Mouse (Mus musculus): ENCODE measurements around the gene Trappc3l.
A peak's percentile ranks its signal among the peaks of the same experiment; 100 is the strongest.
"Not testable (repeated sequence)": the region's sequence is repeated elsewhere in the genome, so short reads cannot be mapped to it uniquely, and the experiment has no call there.

The Trappc3l gene

DNA sequence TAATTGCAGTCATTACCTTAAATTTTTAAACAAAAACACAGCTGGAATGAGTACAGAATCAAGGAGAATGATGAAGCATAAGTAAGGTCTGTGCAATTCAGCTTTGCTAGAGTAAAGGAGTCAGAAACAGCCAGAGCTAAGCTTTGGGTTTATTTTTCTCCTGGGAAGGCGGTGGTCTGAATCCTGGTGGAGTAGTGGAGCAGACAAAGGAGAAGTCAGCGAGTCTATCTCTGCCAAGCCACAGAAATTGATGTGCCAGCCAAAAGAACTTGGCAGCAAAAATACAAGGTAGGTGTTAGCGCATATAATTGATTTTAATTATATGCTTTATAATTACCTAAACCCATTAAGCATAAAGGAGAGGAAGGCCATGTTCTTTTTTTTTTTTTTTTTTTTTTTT is at the start of gene Trappc3l:
Gene Trappc3l, plus strand, starts transcription at position 197 of the 400 bp plus-strand sequence.
- DNase-seq (ENCODE audit: low read depth, low spot score): no peak

DNA sequence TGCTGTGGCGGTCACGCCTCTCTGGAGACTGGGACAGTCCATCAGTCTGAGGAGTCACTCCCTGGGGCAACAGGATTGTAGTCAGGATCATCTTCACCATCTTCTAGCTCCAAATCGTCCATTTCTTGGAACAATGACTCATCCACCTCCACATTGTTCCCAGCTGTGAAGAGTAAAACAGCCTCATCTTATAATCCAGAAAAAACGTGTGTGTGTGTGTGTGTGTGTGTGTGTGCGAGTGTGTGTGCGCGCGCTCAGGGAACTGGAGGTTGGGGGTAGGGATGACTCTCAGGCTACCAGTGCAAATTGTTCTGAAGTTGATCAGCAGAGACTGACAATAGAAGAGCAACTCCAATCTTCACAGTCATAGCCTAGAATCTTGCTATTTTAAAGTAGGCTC is 40.7 kb upstream of the Trappc3l start:
- not testable (repeated sequence) for DNase-seq (ENCODE audit: low read depth, low spot score)

DNA sequence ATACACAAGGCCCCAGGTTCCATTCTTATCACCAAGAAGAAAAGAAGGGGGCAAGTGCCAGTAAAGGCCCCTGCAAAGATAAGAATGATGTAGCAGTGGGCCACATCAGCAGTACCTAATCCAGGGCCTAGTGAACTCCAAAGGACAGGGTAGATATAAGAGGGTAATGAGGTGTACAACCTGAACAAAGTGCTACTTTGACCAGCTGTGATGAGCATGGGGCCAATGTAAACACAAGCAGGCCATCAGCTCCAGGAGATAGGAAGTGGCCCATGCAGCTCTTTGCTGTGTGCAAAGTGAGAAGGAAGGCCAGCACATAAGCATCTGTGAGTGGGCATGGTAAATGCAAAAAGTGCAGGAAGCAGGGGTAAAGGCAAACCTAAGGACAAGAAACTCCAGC is 39.0 kb upstream of the Trappc3l start:
- DNase-seq (ENCODE audit: low read depth, low spot score): no peak

DNA sequence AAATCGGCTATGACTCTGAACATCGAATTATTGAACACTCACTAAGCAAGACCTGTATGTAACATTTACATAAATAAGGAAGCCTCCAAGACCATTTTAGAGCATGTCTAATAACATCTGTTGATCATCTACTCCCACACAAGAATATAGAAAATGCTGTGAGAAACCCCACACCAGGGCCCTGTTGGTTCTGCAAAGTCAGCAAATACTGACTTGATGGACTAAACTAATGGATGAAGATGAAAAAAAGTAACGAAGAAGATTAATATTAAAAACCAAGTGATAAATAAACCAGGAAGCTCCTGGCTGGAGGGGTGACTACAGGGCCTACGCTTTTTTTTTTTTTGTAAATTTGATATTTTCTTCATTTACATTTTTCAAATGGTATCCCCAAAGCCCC is 24.8 kb upstream of the Trappc3l start:
- DNase-seq (ENCODE audit: low read depth, low spot score): no peak

DNA sequence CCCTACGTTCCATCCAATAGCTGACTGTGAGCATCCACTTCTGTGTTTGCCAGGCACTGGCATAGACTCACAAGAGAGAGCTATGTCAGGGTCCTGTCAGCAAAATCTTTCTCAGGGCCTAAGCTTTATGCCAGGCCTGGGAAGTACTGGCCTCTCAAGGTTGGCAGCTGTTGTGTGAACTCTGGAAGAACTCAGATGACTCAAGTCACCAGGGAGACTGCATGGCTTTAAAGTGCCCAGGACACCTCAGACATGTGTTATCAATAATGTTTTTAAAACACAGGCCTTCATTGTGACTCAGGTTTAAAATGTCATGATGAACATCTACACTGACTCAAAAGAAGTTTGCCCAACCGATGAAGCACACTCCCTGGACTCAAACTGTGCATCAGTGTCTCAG is 24.2 kb upstream of the Trappc3l start:
- DNase-seq (ENCODE audit: low read depth, low spot score): no peak

DNA sequence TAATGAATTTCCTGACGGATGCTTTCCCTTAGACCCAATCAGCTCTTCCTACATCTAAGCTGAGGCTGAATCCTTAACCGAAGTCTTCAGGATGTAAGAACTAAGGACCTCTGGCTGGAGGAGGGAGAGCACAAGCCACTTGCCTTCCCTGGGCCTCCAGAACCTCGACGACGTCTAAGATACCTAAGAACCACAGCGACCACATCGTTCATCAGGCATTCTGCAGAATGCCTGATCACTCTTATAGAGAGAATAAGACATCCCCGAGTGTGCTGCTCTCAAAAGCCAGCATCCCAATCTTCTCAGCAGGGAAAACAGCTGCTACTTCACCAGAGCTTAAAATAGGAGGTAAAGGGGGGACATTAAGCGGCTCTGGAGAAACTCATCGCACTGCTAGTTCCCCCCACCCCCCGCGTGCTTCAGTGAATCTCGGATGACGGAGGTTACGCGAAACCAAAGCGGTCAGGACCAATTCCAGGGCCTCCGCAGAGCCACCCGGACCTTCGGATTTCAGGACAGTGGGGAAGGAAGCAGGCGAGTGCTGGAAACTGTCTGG is 18.6 kb upstream of the Trappc3l start:
- DNase-seq (ENCODE audit: low read depth, low spot score): peak; percentile 13

DNA sequence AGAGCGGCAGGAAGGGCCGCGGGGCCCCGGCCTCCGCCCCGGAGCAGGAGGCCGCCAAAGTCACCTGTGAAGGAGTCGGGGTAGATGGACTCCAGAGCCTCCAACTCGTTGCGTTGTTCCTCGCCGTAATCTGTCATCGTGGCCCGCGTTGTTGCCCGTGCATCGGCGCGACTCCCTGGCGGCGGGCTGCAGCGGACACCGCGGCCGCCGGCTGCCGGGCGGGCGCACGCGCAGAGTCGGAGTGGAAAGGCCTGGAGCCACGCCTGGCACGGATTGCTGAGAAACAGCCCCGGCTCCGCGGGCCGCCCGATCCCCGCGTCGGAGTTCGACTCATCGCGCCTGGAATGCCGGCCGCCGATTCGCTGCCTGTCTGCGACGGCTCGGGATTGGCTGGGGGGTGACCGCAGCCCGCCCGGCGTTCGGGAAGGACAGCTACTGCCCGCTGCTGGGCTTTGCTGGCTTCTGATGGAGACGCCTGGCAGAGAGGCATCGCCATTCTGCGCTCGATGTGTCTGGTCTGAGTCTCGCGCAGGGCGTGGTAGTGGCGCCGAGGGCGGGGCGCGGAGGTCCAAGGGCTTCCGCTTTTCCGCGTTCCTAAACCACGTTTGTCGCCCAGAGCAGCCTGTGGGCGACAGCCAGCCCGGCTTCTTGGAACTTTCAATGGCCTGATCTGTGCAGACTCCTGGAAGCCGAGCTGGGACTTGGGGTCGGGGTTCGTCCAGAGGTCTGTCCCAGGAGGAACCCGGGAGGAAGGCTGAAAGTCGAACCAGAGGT is 17.9 kb upstream of the Trappc3l start, which contains the start of gene Rwdd1:
Gene Rwdd1, minus strand, starts transcription at position 323 of the 774 bp plus-strand sequence.
- peak; percentile 91 for DNase-seq (ENCODE audit: low read depth, low spot score)

DNA sequence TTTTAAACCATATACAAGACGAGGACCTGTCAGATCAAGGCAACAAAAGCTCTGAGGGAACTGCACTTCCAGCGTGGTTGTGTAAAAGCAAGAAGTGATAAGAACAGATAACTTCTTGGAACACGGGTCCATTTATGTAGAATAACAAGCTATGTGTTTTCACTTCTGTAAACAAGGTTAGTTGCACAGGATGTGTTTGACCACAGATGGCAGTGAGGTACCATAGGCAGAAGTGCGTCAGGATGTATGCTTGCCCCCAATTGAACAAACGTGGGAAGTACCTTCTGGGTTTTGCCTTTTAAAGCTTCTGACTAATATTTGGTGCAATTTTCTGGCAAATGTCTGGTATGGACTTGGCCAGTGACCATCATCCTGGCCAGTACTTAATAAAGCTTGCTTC is 7.1 kb upstream of the Trappc3l start:
- DNase-seq (ENCODE audit: low read depth, low spot score): no peak

DNA sequence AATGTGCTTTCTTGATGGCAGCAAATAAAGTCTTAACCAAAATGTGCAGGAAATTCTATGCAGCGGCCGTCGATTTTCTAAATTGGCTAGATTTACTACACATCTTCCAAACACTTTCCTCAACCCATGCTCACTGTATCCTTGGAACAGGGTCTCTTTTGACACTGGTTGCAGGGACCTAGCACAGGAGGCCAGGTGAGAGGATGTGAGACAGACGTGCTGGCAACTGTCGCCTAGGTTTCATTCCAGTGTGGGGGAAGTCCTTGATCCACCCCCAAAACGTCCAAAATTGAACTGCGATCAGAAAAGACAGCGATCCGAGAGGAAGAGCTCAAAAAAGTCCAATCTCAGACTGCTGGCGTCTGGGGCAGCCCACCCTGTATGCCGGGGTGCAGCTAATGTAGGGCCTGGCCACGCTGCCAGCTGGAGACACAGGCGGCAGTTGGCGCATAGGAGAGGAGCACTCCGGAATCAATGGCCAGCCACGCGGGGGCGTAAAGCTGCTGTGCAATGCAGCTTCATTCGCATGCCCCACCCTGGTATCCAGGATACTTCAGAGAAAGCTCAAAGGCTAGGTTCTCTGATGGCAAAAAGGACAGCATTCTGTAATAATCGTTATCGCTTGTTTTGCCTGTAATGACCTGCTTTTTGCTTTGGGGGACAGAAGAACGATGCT is 3.6 kb upstream of the Trappc3l start:
- peak; percentile 23 for DNase-seq (ENCODE audit: low read depth, low spot score)

DNA sequence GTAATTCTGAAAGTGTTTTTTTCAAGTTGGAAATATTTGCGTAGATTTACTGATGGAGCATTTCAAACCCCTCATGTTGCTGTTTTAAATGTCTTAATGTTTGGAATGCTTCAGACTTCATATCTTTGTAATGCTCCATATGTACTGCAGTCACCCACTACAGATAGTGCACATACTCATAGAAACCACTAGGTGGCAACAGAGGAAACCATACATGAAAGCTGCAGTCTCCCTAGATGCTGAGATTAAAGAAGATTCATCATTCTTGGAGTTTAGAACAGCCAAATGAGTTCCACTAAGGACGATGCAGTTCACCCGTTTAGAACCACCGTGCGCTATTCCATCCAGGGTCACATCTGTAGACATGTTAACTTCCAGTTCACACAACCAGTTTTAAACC is 810 bp upstream of the Trappc3l start:
- DNase-seq (ENCODE audit: low read depth, low spot score): no peak

DNA sequence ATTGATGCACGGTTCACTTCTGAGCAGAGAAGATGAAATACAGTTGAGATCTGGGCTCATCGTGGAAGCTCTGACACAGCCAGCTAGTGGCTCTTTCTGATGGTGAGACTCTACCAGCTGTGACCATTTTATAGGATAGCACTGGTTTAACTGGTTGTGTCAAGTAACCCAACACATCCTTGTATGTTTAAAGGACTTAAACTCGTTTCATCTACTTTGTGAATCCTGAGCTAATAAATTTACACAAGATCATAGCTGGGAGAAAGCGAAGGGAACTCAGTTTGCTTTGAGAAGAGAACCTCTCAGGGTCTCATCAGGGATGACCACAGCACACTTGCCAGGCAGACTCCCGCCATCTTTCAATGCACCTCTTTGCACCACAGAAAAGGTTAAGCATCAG is 6.8 kb downstream of the Trappc3l start, which contains the start of gene Calhm4:
Gene Calhm4, minus strand, starts transcription at position 101 of the 400 bp plus-strand sequence.
- no peak for DNase-seq (ENCODE audit: low read depth, low spot score)

DNA sequence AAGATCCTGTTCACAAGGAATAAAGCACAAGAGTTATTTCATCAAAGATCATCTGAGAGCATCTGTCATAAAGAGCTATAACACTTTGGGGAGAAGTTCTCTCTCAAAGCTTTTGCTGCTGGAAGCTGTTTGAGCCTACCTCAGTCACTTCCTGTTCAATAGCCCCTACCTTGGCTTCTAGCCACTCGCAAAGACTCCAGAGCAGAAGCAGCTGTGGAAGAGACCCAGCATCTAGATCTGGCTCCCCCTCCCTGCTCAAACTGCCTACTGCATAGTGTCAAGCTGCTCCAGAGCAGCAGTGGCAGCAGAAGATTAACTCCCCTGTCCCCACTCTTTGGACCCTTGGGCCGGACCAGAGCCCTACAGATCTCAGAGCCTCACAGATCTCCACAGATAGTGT is 16.6 kb downstream of the Trappc3l start:
- no peak for DNase-seq (ENCODE audit: low read depth, low spot score)

DNA sequence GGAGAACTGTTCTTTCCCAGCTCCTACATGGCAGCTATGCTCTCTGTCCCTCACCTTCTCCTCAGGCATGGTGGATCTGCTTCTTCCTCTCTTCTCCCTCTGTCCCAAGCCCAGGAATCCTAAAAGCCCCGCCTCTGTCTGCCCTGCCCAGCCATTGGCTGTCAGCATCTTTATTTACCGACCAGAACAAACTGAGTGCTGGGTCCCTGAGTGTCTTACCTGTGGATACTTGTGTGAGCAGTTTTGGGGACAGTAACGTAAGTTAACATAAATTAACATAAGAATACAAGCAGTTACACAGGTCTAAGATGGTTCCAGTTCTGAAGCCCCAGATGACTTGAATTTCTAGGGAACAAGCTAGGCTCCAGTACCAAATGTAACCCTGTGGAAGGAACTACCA is 29.2 kb downstream of the Trappc3l start:
- no peak for DNase-seq (ENCODE audit: low read depth, low spot score)

DNA sequence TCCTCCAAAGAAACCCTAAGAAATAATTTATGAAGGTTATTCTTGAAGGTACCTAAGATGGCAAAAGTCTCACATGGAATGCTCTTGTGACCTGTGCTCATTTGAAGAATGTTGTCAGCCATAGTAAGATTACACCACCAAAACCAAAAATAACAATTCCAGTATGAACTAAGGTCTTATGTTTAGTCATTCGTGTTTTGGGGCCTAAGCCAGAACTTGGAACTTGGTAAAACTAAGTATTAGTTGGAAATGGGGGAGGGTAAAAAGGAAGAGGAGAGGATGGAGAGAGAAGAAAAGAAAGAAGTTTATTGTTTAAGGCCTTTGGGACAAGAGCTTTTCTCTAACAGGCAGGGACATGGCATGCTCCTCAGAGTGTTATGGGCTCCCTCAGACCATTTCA is 32.2 kb downstream of the Trappc3l start:
- no peak for DNase-seq (ENCODE audit: low read depth, low spot score)

DNA sequence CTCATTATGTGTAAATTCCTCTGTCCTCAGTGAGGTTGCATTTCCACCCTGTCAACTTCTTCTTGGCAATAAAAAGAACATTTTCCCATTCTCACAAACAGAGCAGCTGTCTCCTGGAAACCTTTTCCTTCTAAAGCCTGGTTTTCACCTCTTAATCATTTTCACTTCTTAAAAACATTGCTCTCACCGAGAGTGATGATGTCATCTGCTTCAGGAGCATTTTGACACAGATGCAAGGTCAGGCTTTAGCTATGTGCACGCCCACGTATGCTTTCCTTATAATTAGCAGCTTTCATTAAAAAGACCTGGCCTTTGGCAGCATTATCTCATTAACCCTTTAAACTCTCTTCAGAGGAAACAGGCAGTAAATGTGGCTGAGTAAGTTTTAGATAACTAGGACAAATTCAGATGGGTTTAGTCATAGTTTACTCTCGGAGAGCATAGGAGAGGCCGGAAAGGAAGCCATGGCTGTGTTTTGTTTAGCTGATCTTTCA is 33.6 kb downstream of the Trappc3l start:
- no peak for DNase-seq (ENCODE audit: low read depth, low spot score)

DNA sequence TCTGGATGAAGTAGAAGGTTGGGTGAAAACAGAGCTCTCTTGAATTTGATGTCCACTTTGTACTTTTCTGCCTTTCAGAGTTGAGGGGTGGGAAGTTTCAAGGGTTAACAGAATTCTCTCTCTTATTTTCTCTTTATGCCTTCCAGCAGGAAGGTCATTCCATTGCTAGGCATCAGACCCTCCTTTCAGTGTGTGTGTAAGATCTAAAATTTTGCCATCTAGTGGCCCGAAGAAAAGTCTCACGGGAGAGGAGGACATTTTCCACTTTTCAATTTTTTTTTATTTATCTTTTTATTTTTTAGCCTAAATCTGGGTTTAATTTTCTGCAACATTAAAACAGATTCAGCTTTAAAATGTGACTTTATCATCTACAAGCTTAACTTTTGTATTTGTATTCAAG is 34.3 kb downstream of the Trappc3l start:
- no peak for DNase-seq (ENCODE audit: low read depth, low spot score)

DNA sequence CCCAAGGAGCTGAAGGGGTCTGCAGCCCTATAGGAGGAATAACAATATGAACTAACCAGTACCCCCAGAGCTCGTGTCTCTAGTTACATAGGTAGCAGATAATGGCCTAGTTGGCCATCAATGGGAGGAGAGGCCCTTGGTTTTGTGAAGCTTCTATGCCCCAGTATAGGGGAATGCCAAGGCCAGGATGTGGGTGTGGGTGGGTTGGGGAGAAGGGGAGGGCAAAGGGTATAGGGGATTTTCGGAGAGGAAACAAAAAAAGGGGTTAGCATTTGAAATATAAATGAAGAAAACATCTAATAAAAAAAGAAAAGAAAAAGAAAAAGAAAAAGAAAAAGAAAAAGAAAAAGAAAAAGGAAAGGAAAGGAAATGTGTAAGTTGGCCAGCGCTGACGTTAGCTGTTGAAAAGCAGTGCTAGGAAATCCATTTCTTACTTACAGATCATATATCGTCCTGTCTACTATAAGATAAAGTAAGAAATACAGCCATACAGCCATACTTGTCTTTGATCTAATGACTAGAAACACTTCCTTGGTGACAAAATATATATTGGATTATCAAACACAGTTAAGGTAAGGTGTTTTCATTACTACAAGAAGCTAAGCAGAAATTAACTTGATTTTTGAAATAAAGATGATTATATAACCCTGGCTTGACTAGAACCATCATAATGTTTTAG is 37.3 kb downstream of the Trappc3l start:
- DNase-seq (ENCODE audit: low read depth, low spot score): no peak

DNA sequence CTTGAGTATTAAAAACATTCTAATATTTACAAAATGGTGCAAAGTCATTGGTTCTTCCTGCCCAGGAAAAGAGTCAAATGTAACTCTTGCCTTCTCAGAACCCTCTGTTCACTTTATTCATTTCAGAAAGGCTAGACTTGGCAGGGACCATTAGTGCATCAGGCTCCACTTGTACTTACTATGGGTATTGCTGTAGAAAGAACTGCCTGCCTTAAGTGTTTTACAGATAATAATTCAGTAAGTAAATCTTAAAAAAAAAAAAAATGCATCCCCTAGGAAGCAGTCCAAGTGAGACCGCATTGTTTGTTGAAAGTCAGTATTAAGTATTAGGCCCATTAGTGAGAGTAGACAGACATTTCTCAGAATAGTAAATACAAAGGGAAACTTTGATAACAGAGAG is 49.1 kb downstream of the Trappc3l start:
- no peak for DNase-seq (ENCODE audit: low read depth, low spot score)

DNA sequence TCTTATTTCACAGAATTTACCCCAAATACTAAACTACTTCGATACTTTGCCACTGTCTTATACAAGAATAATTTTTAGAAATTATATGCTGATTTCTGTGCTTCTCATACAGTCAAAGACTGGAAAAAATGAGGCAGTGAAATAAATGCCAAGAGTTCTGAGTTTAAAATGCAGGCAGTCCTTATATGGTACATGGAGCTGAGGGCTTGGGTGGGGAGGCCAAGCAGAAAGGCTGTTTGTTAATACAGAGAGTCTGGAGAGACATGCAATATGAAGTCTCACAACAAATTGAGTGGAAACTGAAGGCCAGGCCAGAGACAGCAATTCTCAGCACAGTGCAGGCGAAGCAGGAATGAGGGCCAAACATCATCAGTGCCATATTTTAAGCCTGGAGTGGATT is 51.1 kb downstream of the Trappc3l start:
- no peak for DNase-seq (ENCODE audit: low read depth, low spot score)

DNA sequence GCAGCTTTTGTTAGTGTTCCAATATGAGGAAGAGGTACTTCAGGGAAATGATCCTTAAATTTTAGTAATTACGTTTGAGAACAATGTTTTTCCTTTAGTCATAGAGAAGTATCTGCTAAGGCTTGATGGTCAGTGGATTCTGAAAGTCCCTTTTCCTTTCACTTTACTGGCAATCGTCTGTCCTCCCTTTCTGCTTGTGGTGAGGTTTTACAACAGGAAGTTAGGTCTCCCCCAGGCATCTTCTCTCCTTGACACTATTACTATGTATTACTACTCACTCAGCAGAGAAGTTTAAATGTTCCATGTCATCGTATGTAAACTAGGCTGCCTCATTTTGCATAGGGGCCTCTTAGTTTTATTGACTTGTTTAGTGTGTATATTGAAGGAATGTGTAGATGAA is 52.1 kb downstream of the Trappc3l start:
- DNase-seq (ENCODE audit: low read depth, low spot score): no peak

DNA sequence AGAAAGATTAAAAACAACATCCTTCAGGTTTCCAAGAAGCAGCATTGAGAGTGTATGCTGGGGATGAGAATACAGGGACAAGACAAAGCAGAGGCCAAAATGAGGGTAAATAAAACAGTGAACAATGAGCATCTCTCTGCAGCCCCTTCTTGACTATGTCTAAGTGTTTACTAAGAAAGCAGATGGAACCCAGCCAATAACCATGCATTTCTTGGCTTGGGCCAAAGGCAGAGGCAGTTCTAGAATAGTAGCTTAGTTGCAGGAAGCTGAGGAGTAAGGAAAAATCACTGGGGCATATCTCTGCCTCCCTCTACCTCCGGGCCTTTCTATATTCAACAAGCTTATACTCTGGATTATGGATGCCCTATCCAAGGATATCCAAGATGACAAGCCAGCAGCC is 53.1 kb downstream of the Trappc3l start:
- no peak for DNase-seq (ENCODE audit: low read depth, low spot score)

DNA sequence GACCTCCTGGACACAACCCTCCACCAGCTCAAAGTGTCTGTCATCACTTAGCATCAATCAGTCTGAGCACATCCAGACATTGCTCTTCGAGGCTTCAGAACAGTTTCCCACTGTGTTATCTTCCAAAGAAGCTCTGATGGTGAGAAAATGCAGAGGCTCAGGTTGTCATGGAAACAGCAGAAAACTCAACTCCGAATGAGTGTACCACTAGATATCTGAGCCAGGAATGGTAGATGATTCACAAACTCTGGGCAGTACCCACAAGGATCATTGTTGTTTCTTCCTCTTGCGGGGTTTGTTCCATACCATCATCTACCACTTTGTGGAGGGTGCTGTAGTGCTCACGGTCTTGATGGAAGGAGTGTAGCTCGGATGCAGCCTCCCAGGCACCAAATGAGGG is 54.5 kb downstream of the Trappc3l start:
- DNase-seq (ENCODE audit: low read depth, low spot score): no peak

All from retina, postnatal 7 days (tissue).